ENCODE assay signal across 15 mouse cellular contexts in the genomic region with DNA sequence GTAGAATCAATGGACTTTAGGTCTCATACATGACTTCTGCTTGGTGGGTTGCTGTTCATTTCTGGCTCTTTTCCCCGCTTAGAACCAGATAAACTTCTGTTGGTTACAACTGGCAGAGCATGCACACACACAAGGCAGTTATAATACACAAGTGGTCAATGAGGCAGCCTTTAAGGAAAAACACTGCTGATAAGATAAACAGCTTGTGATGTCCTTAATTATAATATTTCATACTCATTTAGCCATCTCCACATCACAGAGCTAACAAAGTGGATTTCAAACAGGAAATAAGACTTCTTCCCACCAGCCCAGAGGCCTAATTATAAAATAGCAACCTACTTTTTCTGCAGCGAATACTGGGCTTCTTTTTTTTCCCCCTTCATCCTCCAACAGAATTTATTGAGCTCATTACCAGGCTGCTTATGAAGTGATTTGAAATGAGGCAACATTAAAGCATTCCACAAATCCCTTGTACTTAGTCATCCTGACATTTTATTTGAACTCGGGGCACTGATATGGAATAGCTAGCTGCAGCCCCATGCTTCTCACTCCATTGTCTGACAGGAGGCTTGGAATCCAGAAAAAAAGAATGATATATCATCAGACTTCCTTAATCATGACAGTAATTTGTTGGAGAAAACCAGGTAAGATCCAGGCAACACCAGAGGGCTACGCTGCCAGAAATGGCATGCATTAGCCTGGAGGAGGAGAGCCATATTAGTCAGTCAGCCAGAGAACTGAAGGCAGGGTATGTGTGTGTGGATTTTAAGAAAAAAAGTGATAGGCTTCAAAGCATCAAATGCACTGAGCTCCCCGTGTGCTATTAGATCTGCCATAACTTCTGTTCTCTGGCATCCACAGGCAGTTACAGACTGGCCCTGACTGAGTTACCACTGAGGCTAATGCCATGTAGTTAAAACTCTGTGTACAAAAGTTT.
DNase-seq lines count a peak whose midpoint lies in the region; ATAC-seq and TF ChIP-seq lines count a peak whose summit lies in the region.
"Had no signal": no experiment of that assay in that cellular context is flagged by ENCODE, and none has a peak within 500 bp of the region (broad histone marks: within the 10 kb centered on the region; RNA-seq: fewer than 3 reads in every experiment).

No protein-coding gene starts in this region.

- H3K9me3 ChIP-seq in kidney, postnatal 0 days (replicated peaks; ENCODE audit: low read length), result no peaks in the 10 kb centered on the region
- H3K9me3 ChIP-seq in limb, embryonic 10.5 days (replicated peaks), result no peaks in the 10 kb centered on the region

- H3K4me3 ChIP-seq in kidney, postnatal 0 days (replicated peaks; ENCODE audit: low read depth, low read length), result no peak overlapping the region
- H3K4me3 ChIP-seq in limb, embryonic 10.5 days, result no peak overlapping the region
- H3K4me3 ChIP-seq: myocyte had no signal

- no peak overlapping the region for H3K9ac ChIP-seq in kidney, postnatal 0 days (ENCODE audit: low read depth, low read length)
- H3K9ac ChIP-seq: liver, embryonic 14.5 days had no signal

- H3K4me1 ChIP-seq in kidney, postnatal 0 days (replicated peaks; ENCODE audit: insufficient read depth, low read length), result no peaks in the 10 kb centered on the region
- H3K4me1 ChIP-seq in limb, embryonic 10.5 days, result peaks cover 19% of the 10 kb centered on the region

- ATAC-seq in kidney, postnatal 0 days (replicated peaks; ENCODE audit: low FRiP score, low read depth), result no peak

- no peak for TF ChIP-seq POLR2A in brain, embryonic 14.5 days (IDR thresholded peaks at IDR 0.05; ENCODE audit: borderline replicate concordance, extremely low read depth, insufficient read depth, insufficient read length, poor library complexity, severe bottlenecking)

- H3K4me2 ChIP-seq in kidney, postnatal 0 days (ENCODE audit: low read length), result no peak overlapping the region

- DNase-seq in kidney, postnatal 0 days (ENCODE audit: low spot score), result peak; percentile 65
- no peak for DNase-seq in kidney, postnatal 10 days
- DNase-seq in Muller cell, postnatal 12 days (ENCODE audit: inconsistent ontology term), result peak; percentile 96
- peak; percentile 61 for DNase-seq in brain, embryonic 14.5 days (ENCODE audit: low read depth)
- DNase-seq in limb, embryonic 10.5 days (ENCODE audit: low spot score), result no peak
- no peak for DNase-seq in gastrocnemius, postnatal 10 days
- no peak for DNase-seq in adrenal gland, postnatal 10 days
- DNase-seq in right cerebral cortex, postnatal 14 days, result no peak
- DNase-seq: adrenal gland, adult 8-10 months; cerebellum, adult 9-11 months; right cerebral cortex, postnatal 25 days; thymus, postnatal 36 days had no signal

- no peak for TF ChIP-seq CTCF in kidney, postnatal 0 days (IDR thresholded peaks at IDR 0.05; ENCODE audit: low read depth)
- TF ChIP-seq CTCF in brain, embryonic 14.5 days (IDR thresholded peaks at IDR 0.05; ENCODE audit: borderline replicate concordance, extremely low read depth, insufficient read depth, insufficient read length), result no peak

- no peak overlapping the region for H3K27ac ChIP-seq in kidney, postnatal 0 days
- peak overlapping the region; percentile 56 for H3K27ac ChIP-seq in limb, embryonic 10.5 days
- H3K27ac ChIP-seq: liver, embryonic 14.5 days; macrophage had no signal

- 44% methylated on average over 5 of the region's 5 CpGs for WGBS in kidney, postnatal 0 days
- 29% methylated on average over 5 of the region's 5 CpGs for WGBS in limb, embryonic 10.5 days

- H3K27me3 ChIP-seq in kidney, postnatal 0 days (ENCODE audit: insufficient read depth, low read length), result no peaks in the 10 kb centered on the region
- no peaks in the 10 kb centered on the region for H3K27me3 ChIP-seq in limb, embryonic 10.5 days (ENCODE audit: low read depth, poor library complexity, severe bottlenecking)

- H3K36me3 ChIP-seq in kidney, postnatal 0 days (ENCODE audit: insufficient read depth, low read length), result no peaks in the 10 kb centered on the region
- H3K36me3 ChIP-seq in limb, embryonic 10.5 days, result no peaks in the 10 kb centered on the region

Comparison
In these comparisons a context has a peak if more than half of its experiments do, and no peak if none do; other contexts are left out.
1. DNase-seq: peak in kidney, postnatal 0 days (single experiment), Muller cell, postnatal 12 days (single experiment) and brain, embryonic 14.5 days (single experiment); none in kidney, postnatal 10 days (single experiment), limb, embryonic 10.5 days (single experiment), gastrocnemius, postnatal 10 days (single experiment), adrenal gland, postnatal 10 days (single experiment) and right cerebral cortex, postnatal 14 days (single experiment).